Mouse (Mus musculus) thymus, postnatal 25 days (tissue): Measurements from ENCODE around the gene Orai2.
A peak's percentile ranks its signal among the peaks of the same experiment; 100 is the strongest.
"Not testable (repeated sequence)": the region's sequence is repeated elsewhere in the genome, so short reads cannot be mapped to it uniquely, and the experiment has no call there.

ENCODE experiments used
- DNase-seq: peaks from one replicate; pipeline ENCODE4 v3.0.0; 2022

Orai2 gene

GRCm38 (mm10) chr5:136170512-136171362, at the start of gene Orai2:
Orai2 (minus strand) TSS chr5:136170713.
- DNase-seq: peak; percentile 93

GRCm38 (mm10) chr5:136218585-136218984, 48.1 kb upstream of the Orai2 start:
- no peak for DNase-seq

- no peak for DNase-seq
Observed at GRCm38 (mm10) chr5:136217932-136218381, 47.4 kb upstream of the Orai2 start.

GRCm38 (mm10) chr5:136217004-136217665, 46.6 kb upstream of the Orai2 start:
- DNase-seq: no peak

- no peak for DNase-seq
Observed at GRCm38 (mm10) chr5:136215958-136216357, 45.4 kb upstream of the Orai2 start.

- no peak for DNase-seq
Observed at GRCm38 (mm10) chr5:136215211-136215610, 44.7 kb upstream of the Orai2 start.

GRCm38 (mm10) chr5:136213716-136214115, 43.2 kb upstream of the Orai2 start:
- no peak for DNase-seq

GRCm38 (mm10) chr5:136212716-136213115, 42.2 kb upstream of the Orai2 start:
- no peak for DNase-seq

- not testable (repeated sequence) for DNase-seq
Observed at GRCm38 (mm10) chr5:136211341-136212102, 41.0 kb upstream of the Orai2 start.

- no peak for DNase-seq
Observed at GRCm38 (mm10) chr5:136210549-136210948, 40.0 kb upstream of the Orai2 start.

- peak; percentile 44 for DNase-seq
Observed at GRCm38 (mm10) chr5:136201832-136202231, 31.3 kb upstream of the Orai2 start.

- DNase-seq: no peak
Observed at GRCm38 (mm10) chr5:136199526-136199925, 29.0 kb upstream of the Orai2 start.

- peak; percentile 94 for DNase-seq
Observed at GRCm38 (mm10) chr5:136198474-136199391, 28.2 kb upstream of the Orai2 start, which contains the start of gene Prkrip1. Prkrip1 (minus strand) TSS chr5:136198963.

GRCm38 (mm10) chr5:136191870-136192269, 21.4 kb upstream of the Orai2 start:
- DNase-seq: no peak

- DNase-seq: peak; percentile 78
Observed at GRCm38 (mm10) chr5:136186723-136187122, 16.2 kb upstream of the Orai2 start.

GRCm38 (mm10) chr5:136183766-136184165, 13.3 kb upstream of the Orai2 start:
- DNase-seq: no peak

- no peak for DNase-seq
Observed at GRCm38 (mm10) chr5:136182830-136183229, 12.3 kb upstream of the Orai2 start.

GRCm38 (mm10) chr5:136182049-136182448, 11.5 kb upstream of the Orai2 start:
- DNase-seq: no peak

- no peak for DNase-seq
Observed at GRCm38 (mm10) chr5:136181197-136181596, 10.7 kb upstream of the Orai2 start.

GRCm38 (mm10) chr5:136179594-136179993, 9.1 kb upstream of the Orai2 start:
- DNase-seq: no peak

GRCm38 (mm10) chr5:136173606-136174463, 3.3 kb upstream of the Orai2 start:
- DNase-seq: peak; percentile 59
